ENCODE assay signal across 16 mouse cellular contexts in genomic region chr3:145147483-145147882, GRCm38 (mm10). TPM values are rescaled to one million over a fixed set of nuclear protein-coding genes. Genes with fewer than 3 reads are reported as not detected.
A peak's percentile ranks its signal among the peaks of the same experiment; 100 is the strongest.
DNase-seq lines count a peak whose midpoint lies in the region; TF ChIP-seq lines count a peak whose summit lies in the region.
"Had no signal": no experiment of that assay in that cellular context is flagged by ENCODE, and none has a peak within 500 bp of the region (broad histone marks: within the 10 kb centered on the region; RNA-seq: fewer than 3 reads in every experiment).

No protein-coding gene starts in this region.

- H3K9ac ChIP-seq in CH12.LX (ENCODE audit: insufficient read depth, low read depth): no peak overlapping the region
- H3K9ac ChIP-seq: forebrain, embryonic 12.5 days had no signal

- no peaks in the 10 kb centered on the region for H3K79me2 ChIP-seq in CH12.LX (replicated peaks; ENCODE audit: control insufficient read depth, extremely low read depth, insufficient read depth, poor library complexity, severe bottlenecking)

- peaks cover 21 to 69% of the 10 kb centered on the region in 2 experiments for H3K36me3 ChIP-seq in CH12.LX (replicated peaks in 1 of 2; ENCODE audit: control insufficient read depth in 1 of 2, insufficient read depth in 1 of 2, low read length in 1 of 2)

- intact Hi-C loops in left cerebral cortex, adult 2 months (cut with DNase I): no loop called here
- intact Hi-C loops in left cerebral cortex, postnatal 25 days (cut with DNase I): no loop called here

- TF ChIP-seq EP300 in CH12.LX (IDR thresholded peaks at IDR 0.05; ENCODE audit: low read length): no peak

- H3K27me3 ChIP-seq in CH12.LX (replicated peaks): no peaks in the 10 kb centered on the region
- H3K27me3 ChIP-seq: forebrain, embryonic 12.5 days had no signal

- peaks cover 8 to 41% of the 10 kb centered on the region in 2 experiments for H3K4me1 ChIP-seq in CH12.LX (ENCODE audit: control insufficient read depth in 1 of 2, insufficient read depth in 2 of 2)
- H3K4me1 ChIP-seq in cortical plate, adult 2 months (ENCODE audit: control insufficient read depth, insufficient read depth, low read length): no peaks in the 10 kb centered on the region
- H3K4me1 ChIP-seq: embryonic facial prominence, embryonic 10.5 days; forebrain, embryonic 12.5 days had no signal

- no peak overlapping the region for H3K4me2 ChIP-seq in CH12.LX (ENCODE audit: insufficient read depth, low read depth, poor library complexity, severe bottlenecking)
- H3K4me2 ChIP-seq: forebrain, embryonic 12.5 days had no signal

- H3K4me3 ChIP-seq in left cerebral cortex, adult 2 months: no peak overlapping the region
- H3K4me3 ChIP-seq in CH12.LX (replicated peaks in 1 of 3; ENCODE audit: low read depth in 2 of 3, low read length in 2 of 3, poor library complexity in 1 of 3): no peak overlapping the region
- H3K4me3 ChIP-seq in cortical plate, adult 2 months (ENCODE audit: insufficient read depth, low read length): no peak overlapping the region
- H3K4me3 ChIP-seq: embryonic facial prominence, embryonic 10.5 days; forebrain, embryonic 12.5 days had no signal

- peak; percentile 71 for TF ChIP-seq RAD21 in CH12.LX (IDR thresholded peaks at IDR 0.05; ENCODE audit: low read depth, low read length)

- peak; percentile 9 for DNase-seq in gastrocnemius, adult 18-20 months (ENCODE audit: low spot score)
- DNase-seq in gastrocnemius, adult 8-10 months (ENCODE audit: low spot score in 2 of 2): no peak
- no peak for DNase-seq in left cerebral cortex, adult 2 months (ENCODE audit: extremely low spot score in 1 of 2, low spot score in 2 of 2)
- DNase-seq in left cerebral cortex, postnatal 25 days (ENCODE audit: low spot score in 2 of 2): no peak
- peak; percentile 56 for DNase-seq in CH12.LX (ENCODE audit: extremely low read depth)
- DNase-seq in layer of hippocampus, adult 8-10 months (ENCODE audit: low spot score in 2 of 2): no peak
- DNase-seq in ovary, postnatal 14 days (ENCODE audit: low spot score): no peak
- DNase-seq: adrenal gland, postnatal 25 days; cerebellum, adult 11 months; gastrocnemius, postnatal 14 days; kidney, postnatal 14 days had no signal

- dilution Hi-C loops in CH12.LX (cut with MboI; ENCODE audit: extremely low pct_ligation_motif_present, extremely low pct_unique_long_range_greater_than_20kb, low sequenced_read_pairs): no loop called here

- H3K27ac ChIP-seq in left cerebral cortex, adult 2 months: no peak overlapping the region
- no peak overlapping the region for H3K27ac ChIP-seq in CH12.LX (ENCODE audit: insufficient read depth, low read depth)
- H3K27ac ChIP-seq in cortical plate, adult 2 months (ENCODE audit: insufficient read depth, low read length): no peak overlapping the region
- H3K27ac ChIP-seq: embryonic facial prominence, embryonic 10.5 days; forebrain, embryonic 12.5 days had no signal

- TF ChIP-seq POLR2A in CH12.LX (IDR thresholded peaks at IDR 0.05; ENCODE audit: low read depth, low read length): no peak
- no peak for TF ChIP-seq POLR2A in cortical plate, adult 2 months (IDR thresholded peaks at IDR 0.05; ENCODE audit: extremely low read depth, insufficient read depth, low read length)

- TF ChIP-seq CTCF in left cerebral cortex, adult 2 months (IDR thresholded peaks at IDR 0.05): peak; percentile 38
- TF ChIP-seq CTCF in CH12.LX (conservative IDR thresholded peaks at IDR 0.05 in 1 of 2, IDR thresholded peaks at IDR 0.05 in 1 of 2; ENCODE audit: low read depth in 2 of 2, low read length in 2 of 2): peak; percentile 69 to 83
- peak; percentile 30; the same call in 1 of the 2 replicates for TF ChIP-seq CTCF in cortical plate, adult 2 months (IDR thresholded peaks at IDR 0.05; ENCODE audit: extremely low read depth, insufficient read depth, low read length)

- in situ Hi-C loops in CH12.LX (cut with MboI; ENCODE audit: low pct_ligation_motif_present, low pct_unique_long_range_greater_than_20kb, low sequenced_read_pairs): no loop called here

- no peaks in the 10 kb centered on the region for H3K9me3 ChIP-seq in CH12.LX (replicated peaks; ENCODE audit: low read length)
- H3K9me3 ChIP-seq: embryonic facial prominence, embryonic 10.5 days; forebrain, embryonic 12.5 days had no signal

TF ChIP-seq in CH12.LX, 34 proteins besides CTCF, POLR2A, EP300 and RAD21:
- TF ChIP-seq SMC3 (IDR thresholded peaks at IDR 0.05; ENCODE audit: low read depth, low read length) (peak; percentile 63), NRF1 (IDR thresholded peaks at IDR 0.05; ENCODE audit: low read depth, low read length) (no peak), MAFK (IDR thresholded peaks at IDR 0.05; ENCODE audit: insufficient replicate concordance, low read length) (no peak), ETS1 (conservative IDR thresholded peaks at IDR 0.05; ENCODE audit: low read depth, low read length) (no peak), PAX5 (IDR thresholded peaks at IDR 0.05; ENCODE audit: low read length) (no peak), ZKSCAN1 (IDR thresholded peaks at IDR 0.05; ENCODE audit: borderline replicate concordance, low read depth, low read length) (no peak)

RNA-seq across cellular contexts. Expression of gene Odf2l, which starts 29.1 kb away (rescaled TPM):
- total RNA-seq in gastrocnemius, adult 18-20 months (2021): 1 to 10 TPM; 8.4 to 9.5 TPM
- 10 to 100 TPM in 1 of 4 experiments, 1 to 10 TPM in 3; 7.1 to 10.2 (median 7.8) TPM for total RNA-seq in gastrocnemius, adult 8-10 months (2022)
- total RNA-seq in left cerebral cortex, adult 2 months (2021): 10 to 100 TPM; 22.1 to 26.8 TPM
- total RNA-seq in left cerebral cortex, postnatal 25 days (2021): 10 to 100 TPM; 24.4 to 25.5 TPM
- total RNA-seq in CH12.LX (2012; rRNA removed) (22.6 and 26.1 TPM in 2 replicates), CH12.LX (2014; rRNA removed) (51.1 and 53.9 TPM in 2 replicates)
- polyA plus RNA-seq in CH12.LX (2012; ENCODE audit: insufficient read length, low read depth): 37.8 and 39.1 TPM in 2 replicates
- 15.2 and 15.9 TPM in 2 replicates for polyA plus RNA-seq in cortical plate, adult 2 months (2012; rRNA removed)
- total RNA-seq in layer of hippocampus, adult 8-10 months (2022): 10 to 100 TPM; 17.4 to 28.8 (median 21.7) TPM

RNA-seq across cellular contexts. Expression of gene Clca2, which starts 48.2 kb away (rescaled TPM):
- under 1 TPM in 1 of 2 experiments, not detected in 1; 0.09 TPM for total RNA-seq in gastrocnemius, adult 18-20 months (2021)
- total RNA-seq in gastrocnemius, adult 8-10 months (2022): under 1 TPM in 2 of 4 experiments, not detected in 2; 0.10 to 0.16 TPM
- total RNA-seq in left cerebral cortex, adult 2 months (2021): not detected
- total RNA-seq in left cerebral cortex, postnatal 25 days (2021): not detected
- total RNA-seq in CH12.LX (2012; rRNA removed) (0.04 and 0.13 TPM in 2 replicates), CH12.LX (2014; rRNA removed) (0.07 and 0.14 TPM in 2 replicates)
- polyA plus RNA-seq in CH12.LX (2012; ENCODE audit: insufficient read length, low read depth): 0.10 and 0.17 TPM in 2 replicates
- not detected in 2 replicates for polyA plus RNA-seq in cortical plate, adult 2 months (2012; rRNA removed)
- total RNA-seq in layer of hippocampus, adult 8-10 months (2022): not detected
- total RNA-seq: adrenal gland, postnatal 25 days; liver, adult 2 months; megakaryocyte, adult 5-6 weeks had no signal
- polyA plus RNA-seq: liver, adult 2 months had no signal

Comparison
In these comparisons a context has a peak if more than half of its experiments do, and no peak if none do; other contexts are left out.
1. DNase-seq: peak in gastrocnemius, adult 18-20 months (single experiment) and CH12.LX (single experiment); none in gastrocnemius, adult 8-10 months (0 of 2), left cerebral cortex, adult 2 months (0 of 2), left cerebral cortex, postnatal 25 days (0 of 2), layer of hippocampus, adult 8-10 months (0 of 2) and ovary, postnatal 14 days (single experiment).
2. Peak in every context shown above with its lines, with median percentiles within 50 percentile points of each other: CTCF ChIP-seq.